Mouse (Mus musculus): ENCODE data around the gene Ccdc175. TPM values are rescaled to one million over a fixed set of nuclear protein-coding genes. Genes with fewer than 3 reads are reported as not detected.

Ccdc175 gene
- not detected in 2 replicates for polyA plus RNA-seq (2015; fragmentation: Nextera tagmentation; extraction: Ambion mirVana)

DNA sequence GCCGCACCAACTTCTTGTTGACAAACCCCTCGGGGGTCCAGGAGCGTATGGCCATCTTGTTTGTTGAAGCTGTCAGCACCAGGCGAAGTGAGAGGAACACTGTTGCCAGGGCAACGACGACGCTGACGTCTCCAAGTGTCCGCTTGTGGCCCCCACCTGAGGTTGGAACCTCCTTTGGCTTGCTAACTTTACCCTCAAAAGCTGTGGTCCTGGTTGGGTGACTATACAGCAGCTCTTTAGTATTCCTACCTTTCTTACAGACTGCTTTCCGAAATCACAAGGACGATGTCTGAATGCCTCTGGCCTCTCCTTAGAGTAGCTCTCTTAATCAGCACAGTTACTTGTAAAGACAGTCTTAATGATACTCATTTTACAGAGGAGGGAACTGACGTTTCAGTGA, at the start of gene Ccdc175:
Gene Ccdc175 (minus strand): TSS at position 101 of the 400 bp plus-strand sequence.

DNA sequence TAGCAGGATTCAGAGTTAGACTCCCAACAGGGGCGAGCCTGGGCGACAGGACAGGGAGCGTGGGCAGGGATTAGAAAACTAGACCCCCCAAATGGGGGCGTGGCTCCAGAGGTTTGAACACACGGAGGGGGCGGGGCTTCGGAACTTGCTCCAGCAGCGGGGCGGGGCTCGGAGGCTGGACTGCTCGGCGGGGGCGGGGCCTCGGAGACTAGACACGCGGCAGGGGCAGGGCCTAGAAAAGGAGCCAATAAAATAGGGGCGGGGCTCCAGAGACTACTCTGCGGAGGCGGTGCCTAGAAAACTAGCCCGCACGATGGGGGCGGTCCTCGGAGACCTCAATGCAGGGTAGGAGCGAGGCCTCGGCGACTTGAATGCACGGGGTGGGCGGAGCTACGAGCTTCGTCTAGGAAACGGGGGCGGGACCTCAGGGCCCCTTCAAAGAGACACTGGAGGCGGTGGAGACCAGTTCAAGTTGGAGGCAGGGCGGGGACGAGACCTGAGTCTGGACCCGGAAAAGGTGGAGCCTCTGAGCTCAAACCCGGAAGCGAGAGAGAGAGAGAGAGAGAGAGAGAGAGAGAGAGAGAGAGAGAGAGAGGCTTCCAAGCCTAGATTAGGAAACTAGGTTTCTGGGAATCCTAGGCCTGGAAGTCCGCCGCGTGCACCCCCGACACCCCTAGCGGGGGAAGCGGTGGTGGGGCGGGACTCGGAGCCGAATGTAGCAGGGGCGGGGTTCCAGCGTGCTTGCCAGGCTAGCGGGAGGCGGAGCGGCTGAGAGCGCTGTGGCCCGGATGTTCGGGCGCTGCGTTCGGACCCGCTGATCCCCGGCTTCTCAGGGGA, 99.3 kb downstream of the Ccdc175 start, which contains the start of the genes L3hypdh and Jkamp:
Gene L3hypdh (minus strand): TSS at position 111 of the 837 bp plus-strand sequence.
Gene Jkamp (plus strand): TSS at position 261 of the 837 bp plus-strand sequence.

GRCm38 (mm10) chr12:72070327-72071269, 114.2 kb downstream of the Ccdc175 start, which contains the start of gene Gpr135:
Gene Gpr135, minus strand, starts transcription at chr12:72071125.

Small RNA genes lying within 50 kb of the gene (microRNA-seq; reads per million reads assigned to microRNA genes)
- not detected for gene Gm24466 (ENCODE audit: borderline replicate concordance, insufficient number of aligned reads)

Other genes starting within 250 kb of the Ccdc175 start
- gene Gpr135, start 113.9 kb downstream of the Ccdc175 start, polyA plus RNA-seq (2015; fragmentation: Nextera tagmentation; extraction: Ambion mirVana) = 1.2 and 1.7 TPM in 2 replicates
- 37.3 and 42.5 TPM in 2 replicates for gene L3hypdh, start 99.6 kb downstream of the Ccdc175 start, polyA plus RNA-seq (2015; fragmentation: Nextera tagmentation; extraction: Ambion mirVana)
- gene Jkamp, start 99.4 kb downstream of the Ccdc175 start, polyA plus RNA-seq (2015; fragmentation: Nextera tagmentation; extraction: Ambion mirVana) = 129 and 144 TPM in 2 replicates
- gene Rtn1, start 224.0 kb upstream of the Ccdc175 start, polyA plus RNA-seq (2015; fragmentation: Nextera tagmentation; extraction: Ambion mirVana) = 141 and 475 TPM in 2 replicates